Mouse (Mus musculus): ENCODE results near the gene Adamts7.
A peak's percentile ranks its signal among the peaks of the same experiment; 100 is the strongest.

The Adamts7 gene

DNA sequence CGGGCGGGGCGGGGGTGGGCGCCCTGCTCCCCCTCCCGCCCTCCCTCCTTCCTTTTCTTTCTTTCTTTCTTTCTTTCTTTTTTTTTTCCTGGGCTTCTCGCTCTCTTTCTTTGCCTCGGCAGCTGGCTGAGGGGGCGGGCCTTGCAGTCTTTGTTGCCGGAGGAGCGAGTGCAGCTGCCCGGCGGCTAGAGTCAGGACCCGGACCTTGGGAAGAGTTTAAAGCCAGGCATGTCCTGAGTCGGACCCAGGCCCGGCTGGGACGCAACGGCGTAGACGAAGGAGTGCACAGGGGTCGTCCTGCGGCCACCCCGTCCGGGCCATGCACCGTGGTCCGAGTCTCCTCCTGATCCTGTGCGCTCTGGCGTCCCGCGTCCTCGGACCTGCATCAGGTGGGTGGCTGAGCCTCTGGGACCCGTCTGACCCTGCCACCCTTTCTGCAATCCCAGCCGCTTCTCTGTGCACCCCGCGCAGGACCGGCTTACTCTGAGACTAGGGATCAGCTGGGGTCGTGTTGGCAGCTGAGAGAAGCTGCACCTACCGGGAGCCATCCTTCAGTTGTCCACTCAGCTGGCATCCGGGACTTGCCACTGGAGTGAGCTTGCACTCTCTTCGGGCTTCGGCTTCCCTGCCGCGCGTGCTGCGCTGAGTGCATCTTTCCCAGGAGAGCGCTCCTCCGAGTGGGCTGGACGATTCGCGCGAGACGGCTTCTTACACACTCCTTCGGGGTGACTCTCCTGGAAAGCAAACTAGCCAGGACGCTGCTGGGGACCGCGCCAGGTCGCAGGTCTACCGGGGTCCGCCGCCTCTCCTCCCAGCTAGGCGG, at the start of gene Adamts7:
Gene Adamts7 (plus strand): TSS at position 144 of the 823 bp plus-strand sequence.
- peak; percentile 38 for DNase-seq (ENCODE audit: low spot score)

DNA sequence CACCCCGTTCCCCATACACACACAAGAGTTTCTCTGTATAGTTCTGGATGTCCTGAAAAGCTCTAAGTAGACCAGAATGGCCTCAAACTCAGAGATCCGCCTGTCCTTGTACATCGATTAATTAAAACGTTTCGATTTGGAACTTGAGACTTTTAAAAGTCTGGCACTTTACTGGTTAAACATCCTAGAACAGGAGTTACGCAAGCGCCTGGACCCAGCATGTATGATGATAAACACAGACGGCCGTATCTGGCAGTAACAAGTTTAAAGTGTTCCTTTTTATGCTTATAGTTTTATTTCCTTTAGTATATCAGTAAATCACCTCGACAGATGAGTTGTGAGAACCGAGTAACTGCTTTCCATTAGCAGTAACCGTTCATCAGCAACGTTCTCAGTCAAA, 49.7 kb upstream of the Adamts7 start:
- DNase-seq (ENCODE audit: low spot score) = peak; percentile 58

DNA sequence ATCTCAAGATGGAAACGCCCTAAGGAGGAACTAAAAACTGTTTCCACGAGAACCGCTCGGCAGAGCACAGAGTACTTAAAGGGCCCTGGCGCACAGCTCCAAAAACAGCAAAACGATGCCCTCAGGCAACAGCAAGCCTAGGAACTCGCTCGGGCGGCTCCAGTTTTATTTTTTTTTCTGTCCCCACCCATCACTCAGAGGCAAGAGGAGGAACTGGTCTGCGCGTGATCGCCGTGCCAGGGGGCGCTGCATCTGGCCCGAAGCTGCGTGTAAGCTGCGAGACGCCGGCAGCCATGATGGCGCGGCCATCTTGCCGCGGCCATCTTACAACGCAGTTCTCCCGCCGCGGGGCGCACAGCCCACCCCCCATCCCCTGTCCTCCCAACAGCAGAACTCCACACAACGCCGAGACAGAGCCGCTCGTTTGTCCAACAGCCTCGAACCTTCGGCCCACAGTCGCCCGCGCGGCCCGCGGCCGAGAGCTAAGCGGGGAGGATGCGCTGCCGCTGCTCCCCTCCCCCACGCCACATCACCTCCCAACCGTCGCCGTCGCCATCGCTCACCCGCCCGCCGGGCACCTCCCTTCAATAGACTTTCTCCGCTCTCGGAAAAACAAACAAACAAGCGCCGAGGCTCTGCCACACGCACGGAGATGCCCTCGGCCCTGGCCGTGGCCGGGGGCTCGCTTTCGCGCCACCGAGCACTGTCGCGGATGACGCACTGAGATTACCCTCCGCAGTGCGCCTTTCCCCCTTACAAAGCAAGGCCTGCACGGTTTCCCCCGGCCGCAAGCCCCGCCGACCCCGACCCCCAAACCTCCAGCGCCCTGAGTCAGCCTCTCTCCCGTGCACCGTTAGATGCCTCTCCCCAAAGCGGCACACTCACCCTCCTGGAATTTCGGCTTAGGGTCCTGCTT, 49.0 kb upstream of the Adamts7 start:
- peak; percentile 87 for DNase-seq (ENCODE audit: low spot score)

DNA sequence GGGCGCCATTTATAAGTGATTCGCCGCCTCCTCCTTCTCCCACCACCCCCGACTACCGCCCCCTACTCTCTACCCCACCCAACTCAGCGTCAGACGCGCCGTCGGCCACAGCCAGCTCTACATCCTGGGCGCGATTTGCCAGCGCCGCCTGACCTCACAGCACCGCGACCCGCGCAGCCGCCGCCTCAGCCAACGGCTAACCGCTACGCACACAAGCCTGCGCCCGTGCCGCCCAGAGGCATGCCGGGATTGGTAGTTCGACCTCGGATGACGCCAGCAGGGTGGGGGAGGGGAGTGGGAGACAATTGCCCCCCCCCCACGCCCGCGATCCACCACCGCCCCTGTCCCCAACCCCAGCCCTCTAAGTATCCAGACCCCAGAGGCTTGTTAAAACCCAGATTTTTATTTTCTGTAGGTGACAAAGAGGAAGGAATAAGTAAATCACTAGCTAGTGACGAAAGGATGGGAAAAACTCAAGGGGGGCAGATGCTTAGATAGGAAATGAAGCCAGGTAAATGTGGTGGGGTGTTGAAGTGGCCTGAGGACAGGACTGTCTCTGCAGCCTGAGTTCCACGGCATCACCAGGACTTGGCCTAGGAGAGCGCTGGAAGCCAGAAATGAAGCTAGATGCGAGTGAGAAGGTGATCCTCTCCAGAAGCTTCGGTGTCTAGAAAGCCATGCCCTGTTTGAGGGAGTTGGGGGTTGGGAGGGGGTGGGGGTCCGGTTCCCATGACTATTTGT, 48.1 kb upstream of the Adamts7 start, which contains the start of gene Morf4l1:
Gene Morf4l1 (minus strand): TSS at position 208 of the 741 bp plus-strand sequence.
- DNase-seq (ENCODE audit: low spot score) = peak; percentile 94

DNA sequence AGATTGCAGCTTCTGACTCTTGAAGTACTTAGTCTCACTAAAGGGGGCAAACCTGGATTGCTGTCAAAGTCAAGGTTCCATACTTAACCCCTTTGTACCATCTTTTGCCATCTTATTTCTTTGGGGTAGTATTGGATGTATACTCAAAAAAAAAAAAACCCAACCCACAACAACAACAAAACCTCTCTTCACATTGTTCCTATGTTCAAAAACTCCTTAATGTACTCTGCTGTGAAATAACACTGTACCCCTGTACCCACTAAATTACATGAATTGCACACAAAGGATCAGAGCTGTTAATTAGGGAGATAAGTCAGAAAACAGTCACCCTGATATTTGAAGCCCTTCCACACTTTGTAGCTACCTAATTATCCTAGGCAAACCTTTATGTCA, 47.6 kb upstream of the Adamts7 start:
- DNase-seq (ENCODE audit: low spot score) = no peak

DNA sequence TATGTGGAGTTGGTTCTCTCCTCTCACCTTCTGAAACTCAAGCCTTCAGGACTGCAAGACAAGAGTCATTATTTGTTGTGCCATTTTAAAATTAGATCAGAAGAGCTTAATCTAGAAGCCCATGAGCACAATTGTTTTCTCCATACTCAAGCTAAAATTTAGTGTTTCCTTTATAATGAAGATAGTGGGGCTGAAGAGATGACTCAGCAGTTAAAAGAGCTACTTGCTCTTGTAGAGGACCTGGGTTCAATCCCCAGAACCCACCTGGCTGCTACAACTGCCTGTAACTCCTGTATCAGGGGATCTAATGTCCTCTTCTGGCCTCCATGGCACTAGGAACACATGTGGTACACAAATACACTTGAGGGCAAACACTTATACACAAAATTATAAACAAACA, 45.6 kb upstream of the Adamts7 start:
- DNase-seq (ENCODE audit: low spot score) = no peak

DNA sequence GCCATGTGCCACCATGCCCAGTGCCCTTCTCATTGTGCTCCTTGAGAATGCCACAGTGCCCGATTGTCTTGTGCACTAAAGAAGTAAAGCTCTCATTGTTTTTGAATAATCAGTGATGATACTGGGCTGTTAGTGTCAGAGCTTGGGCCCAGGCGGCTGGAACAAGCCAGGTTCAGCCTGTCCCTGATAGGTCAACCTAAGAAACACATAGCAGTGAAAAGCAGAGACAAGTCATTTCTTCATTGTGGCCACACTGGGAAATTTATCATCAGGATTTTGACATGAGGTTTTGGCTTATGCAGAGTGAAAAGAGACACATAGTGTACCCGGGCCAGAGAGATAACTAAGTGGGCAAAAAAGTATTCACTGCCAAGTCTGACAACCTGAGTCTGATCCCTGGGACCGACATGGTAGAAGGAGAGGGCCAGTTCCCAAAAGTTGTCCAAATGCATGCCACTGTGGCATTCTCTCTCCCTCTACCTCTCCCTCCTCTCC, 40.6 kb upstream of the Adamts7 start:
- DNase-seq (ENCODE audit: low spot score) = no peak

DNA sequence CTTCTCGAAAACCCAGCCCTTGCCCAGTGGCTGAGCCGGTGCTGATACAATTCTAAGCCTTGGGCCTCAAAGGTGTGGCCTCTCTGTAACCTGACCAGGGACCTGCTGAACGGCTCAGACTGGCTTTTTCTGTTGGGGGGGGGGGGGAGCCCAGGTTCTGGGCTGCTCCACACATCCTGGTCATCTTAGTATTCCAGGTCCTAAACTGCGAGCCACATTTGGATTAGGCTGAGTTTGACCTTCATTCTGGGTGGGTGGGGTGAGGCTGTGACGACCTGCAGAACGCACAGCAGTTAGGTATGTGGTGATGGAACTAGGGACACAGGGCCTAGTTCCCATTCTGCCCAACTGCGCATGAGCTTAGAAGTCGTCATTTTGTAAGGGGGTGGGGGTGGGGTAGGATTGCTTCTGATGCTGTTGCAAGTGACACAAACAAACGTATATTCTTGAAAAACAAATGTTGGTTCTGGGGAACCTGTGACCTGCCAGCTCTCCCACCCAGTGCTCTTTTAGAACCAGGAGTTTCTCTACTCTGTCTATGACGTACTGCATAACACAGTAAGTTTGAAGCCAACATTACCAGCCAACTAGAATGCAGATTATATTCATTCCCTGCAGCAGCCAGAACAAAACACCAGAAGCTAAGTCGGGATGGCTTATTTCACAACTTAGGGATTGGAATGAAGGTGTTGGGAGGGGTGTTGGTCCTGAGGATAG, 38.6 kb upstream of the Adamts7 start:
- DNase-seq (ENCODE audit: low spot score) = no peak

DNA sequence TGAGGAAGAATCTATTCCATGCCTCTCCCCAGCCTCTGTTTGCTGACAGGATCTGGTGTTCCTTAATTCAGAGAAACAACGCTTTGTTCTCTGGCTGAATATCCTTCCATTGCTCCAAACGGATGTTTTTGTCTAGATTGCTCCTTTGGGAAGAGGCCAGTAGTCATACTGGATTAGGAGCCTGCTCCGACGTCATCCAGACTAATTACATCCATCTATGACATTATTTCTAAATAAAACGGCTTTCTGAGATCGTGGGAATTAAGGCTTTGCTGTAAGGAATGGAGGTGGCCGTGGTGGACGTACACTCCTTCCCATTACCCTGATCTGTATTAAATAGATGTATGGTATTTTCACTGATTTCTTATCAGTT, 38.0 kb upstream of the Adamts7 start:
- DNase-seq (ENCODE audit: low spot score) = no peak

DNA sequence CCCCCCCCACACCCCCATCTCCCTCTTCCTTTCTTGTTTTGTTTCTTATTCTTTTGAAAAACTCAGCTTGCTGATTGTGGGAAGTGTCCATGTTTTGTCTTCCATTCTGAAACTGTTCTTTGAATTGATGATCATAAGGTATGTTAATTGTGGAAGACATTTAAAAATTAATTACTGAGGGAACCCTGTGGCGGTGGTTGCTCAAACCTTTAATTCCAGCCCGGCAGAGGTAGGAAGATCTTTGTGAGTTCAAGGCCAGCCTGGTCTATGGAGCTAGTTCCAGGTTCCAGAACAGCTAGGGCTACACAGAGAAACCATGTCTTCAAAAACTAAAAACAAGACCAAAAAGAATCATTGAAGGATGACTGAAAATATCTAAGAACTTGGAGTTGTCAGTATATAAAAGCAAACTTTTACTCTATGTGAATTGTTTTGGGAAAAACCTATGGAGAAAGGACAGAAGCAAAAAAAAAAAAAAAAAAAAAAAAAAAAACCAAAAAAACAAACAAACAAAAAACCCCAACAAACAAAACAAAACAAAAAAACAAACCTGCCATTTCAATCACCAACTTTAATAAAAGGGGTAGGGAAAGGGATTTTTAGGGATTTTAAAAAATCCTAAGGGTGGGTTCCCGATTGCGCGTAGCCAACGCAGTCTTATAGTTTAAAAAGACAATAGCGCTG, 37.3 kb upstream of the Adamts7 start:
- no peak for DNase-seq (ENCODE audit: low spot score)

DNA sequence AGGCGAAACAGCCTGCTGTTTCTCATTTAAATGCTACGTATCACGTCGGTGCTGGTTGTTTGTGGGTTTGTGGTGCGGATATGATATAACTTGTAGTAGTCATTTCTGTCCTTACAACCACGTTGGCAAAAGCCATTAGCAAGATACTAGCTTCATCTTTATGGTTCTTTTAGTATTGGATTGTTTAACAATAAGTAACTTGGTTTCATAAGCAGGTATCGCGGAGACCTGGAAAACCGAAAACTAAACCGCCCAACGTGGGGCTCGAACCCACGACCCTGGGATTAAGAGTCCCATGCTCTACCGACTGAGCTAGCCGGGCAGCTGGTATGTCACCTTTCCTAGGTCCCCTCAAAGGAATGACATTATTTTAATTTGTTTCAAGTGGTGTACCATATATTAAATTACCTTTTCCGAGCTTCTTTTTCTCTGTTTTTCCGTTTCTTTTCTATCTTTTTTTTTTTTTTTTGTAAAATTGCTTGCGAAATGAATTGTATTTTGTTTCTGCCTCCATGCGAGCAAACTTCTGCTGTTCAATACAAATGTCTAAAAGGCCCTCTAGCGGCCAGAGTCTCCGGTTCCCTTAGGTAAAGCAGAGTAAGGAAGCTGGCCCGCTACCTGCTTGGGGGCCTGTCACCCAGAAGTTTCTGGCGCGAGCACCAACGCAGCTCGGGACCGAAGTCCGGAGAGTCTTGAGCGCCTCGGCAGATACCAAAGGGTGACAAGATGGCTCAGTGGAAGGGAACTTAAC, 36.4 kb upstream of the Adamts7 start:
- DNase-seq (ENCODE audit: low spot score) = peak; percentile 71

DNA sequence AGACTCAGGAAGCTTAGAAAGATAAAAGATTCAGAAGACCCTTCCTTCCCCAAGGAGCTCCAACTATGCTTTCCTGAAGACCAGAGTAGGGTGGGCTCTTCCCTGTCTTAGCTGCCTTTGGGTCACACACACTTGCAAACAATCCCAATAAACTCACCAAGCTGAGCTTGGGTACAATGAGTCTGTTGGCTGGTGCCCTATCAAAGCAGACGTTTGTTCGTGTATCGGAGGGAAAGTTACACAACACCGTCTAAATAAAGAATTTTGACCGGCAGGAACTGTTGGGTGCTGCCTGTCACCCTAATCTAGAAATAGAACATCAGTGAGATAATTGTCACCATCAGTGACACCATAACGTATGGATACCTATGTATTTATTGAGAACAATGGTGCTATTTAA, 35.7 kb upstream of the Adamts7 start:
- no peak for DNase-seq (ENCODE audit: low spot score)

DNA sequence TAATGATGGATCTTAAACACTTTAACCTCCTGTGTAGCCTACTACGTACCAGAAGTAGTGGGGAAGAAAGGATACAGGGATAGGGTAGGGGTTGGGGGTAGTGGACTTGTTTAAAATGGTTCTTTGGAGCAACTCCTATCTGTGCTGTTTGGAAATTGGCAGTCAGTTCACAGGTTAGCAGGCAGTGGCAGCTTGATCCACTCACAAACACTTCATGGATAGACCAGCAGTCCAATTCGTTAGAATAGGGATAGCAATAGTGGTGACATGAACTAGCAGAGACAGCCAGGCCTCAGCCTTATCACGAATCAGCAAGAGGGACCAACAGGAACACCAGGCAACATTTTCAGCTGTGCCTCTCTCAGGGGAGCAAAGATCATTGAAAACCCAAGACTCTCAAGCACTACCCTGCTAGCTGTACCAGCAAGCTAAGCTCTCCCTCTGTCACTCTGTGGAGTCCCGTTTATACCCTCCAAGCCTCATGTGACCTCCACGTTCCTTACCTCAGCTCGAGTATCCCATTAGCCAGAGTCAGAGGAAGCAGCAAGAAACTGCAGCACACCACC, 34.1 kb upstream of the Adamts7 start:
- no peak for DNase-seq (ENCODE audit: low spot score)

DNA sequence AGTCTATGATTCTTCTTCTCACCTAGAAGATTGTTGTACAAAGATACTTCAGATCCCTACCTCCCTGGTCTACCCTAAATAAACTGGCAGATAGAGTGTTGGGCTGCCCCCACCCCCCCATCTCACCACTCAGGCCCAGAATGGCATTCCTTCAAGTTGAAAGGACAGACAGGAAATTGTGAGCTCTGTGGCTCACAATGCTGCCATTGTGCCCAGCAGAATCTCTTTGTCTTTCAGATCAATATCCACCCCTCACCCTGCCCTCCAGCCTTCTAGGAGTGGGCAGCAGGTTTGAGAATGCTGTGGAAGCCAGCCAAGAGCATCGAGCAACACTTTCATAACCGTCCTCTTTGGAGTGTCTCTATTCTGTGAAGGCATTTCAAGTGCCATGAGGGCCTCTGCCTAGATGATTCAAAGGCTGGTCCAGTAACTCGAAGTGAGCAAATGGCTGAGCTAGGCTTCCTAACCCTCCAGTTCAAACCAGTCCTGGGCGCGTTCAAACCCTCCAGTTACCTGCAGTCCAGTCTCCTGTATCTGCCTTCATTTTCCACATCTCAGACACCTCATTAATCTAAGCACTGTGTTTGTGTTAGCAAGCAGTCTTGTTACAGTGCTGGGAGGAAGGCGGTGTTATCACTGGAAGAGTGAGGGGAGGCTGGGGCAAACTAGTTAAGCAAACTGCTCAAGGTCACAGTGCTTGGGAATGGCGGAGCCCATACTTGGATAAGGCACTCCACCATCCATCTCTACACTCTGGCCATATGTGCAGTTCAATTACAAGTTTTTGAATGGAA, 29.1 kb upstream of the Adamts7 start:
- no peak for DNase-seq (ENCODE audit: low spot score)

DNA sequence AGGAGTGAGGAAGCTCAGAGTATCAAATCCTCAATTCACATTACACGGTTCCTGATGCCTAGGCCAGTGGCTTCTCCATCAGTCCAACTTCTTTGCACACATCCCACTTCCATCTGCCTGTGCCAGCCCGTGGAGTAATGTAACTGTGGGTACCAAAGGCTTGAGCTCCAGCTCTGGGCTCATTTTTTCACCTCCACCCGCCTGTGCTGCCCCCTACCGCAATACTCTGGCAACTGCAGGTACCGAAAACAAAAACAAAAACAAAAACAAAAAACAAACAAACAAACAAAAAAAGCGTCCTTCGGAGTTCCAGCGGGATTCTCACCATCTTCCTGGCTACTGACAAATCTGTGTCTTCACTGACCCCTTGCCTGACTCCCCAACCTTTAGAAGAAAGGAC, 27.4 kb upstream of the Adamts7 start:
- no peak for DNase-seq (ENCODE audit: low spot score)

DNA sequence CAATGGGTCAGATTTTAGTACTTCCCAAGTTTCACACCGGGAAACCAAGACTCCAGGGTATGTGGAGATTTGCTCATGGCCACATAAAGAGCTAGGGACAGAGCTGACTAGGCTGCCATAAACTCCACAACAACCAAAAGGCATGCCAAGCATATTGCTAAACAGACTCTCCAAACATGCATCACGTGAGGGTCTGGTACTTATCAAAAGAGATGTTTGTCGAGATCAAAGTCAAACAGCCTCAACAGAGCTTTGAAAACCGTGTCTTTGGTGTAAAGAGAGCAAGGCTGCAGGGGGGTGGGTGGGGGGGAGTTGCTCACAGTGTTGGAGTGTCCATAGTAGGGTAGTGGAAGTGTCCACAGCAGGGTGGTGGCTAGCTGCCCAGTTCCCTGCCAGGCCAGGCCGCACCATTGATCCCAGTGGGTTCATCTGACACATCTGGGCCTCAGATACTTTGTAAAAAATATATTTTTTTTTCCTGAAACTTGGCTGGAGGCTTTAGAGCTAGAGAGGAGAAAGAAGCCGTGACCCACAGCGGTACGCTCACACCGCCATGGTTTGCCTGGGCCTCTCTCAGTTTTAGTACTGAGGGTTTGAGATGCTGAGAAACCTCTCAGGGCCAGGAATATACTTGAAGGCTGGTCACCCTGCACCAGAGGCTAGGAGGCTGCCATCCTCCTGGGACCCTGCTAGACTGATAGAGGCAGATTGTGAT, 26.7 kb upstream of the Adamts7 start:
- no peak for DNase-seq (ENCODE audit: low spot score)

DNA sequence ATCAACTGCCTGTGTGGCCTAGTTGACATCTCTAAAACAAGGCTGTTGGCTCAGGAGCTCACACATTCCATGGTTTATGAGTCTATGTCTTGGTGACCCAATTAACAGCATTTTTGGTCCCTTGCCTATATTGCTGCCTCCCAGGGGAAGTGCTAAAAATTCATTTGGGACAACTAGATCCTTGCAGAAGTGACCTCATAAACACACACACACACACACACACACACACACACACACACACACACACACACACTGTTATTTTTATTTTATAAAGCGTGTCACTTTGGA, 26.2 kb upstream of the Adamts7 start:
- DNase-seq (ENCODE audit: low spot score) = no peak

DNA sequence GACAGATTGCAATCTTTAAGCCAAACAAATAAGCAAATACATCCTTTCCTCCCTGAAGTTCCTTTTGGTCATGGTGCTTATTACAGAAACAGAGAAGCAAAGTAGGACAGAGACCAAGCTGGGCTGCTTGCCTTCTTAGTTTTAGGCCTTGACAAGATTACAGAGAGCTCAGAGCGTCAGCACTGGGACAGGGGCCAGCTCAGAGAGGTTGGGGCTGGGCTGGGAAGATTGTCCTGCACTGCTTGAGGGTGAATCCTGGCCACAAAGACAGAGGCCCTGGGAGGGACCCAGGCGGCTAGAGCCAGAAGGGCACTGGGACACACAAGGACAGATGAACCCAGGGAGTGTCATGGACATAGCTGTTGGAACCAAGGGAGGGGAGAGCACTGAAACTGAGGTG, 17.1 kb upstream of the Adamts7 start:
- peak; percentile 96 for DNase-seq (ENCODE audit: low spot score)

DNA sequence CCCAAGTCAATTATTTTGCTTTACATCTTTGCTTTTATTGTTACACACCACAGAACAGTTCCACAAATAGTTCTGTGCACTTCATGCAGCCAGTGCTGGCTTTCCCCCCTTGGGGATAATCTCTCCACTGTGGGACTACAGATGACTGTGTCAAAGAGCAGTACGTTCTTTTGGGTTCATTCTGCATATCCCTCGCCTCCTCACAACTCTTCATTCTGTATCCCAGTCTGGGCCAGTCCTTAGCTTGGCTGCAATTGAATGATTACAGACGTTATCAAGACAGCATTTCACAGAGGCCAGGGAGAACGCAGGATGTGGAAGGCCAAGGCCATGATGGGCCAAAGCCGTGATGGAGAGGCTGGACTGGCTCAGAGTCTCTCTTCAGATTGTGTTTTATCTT, 16.0 kb upstream of the Adamts7 start:
- peak; percentile 77 for DNase-seq (ENCODE audit: low spot score)

Data from adipocyte (in vitro differentiated cells).